Mouse (Mus musculus) cerebellum, adult 11-12 months (tissue): ENCODE measurements around the gene Ppargc1a.

Source experiments
- DNase-seq: peaks from one replicate; pipeline ENCODE4 v3.0.0; 2022

Gene Ppargc1a

GRCm38 (mm10) chr5:51412303-51413117, 155.0 kb downstream of the Ppargc1a start:
- DNase-seq: no peak

GRCm38 (mm10) chr5:51410006-51410405, 157.5 kb downstream of the Ppargc1a start:
- DNase-seq: no peak

GRCm38 (mm10) chr5:51406406-51406805, 161.1 kb downstream of the Ppargc1a start:
- no peak for DNase-seq
